Mouse (Mus musculus) spleen, adult 2 months (tissue): Measurements from ENCODE around the gene Smc3.
"Not testable (repeated sequence)": the region's sequence is repeated elsewhere in the genome, so short reads cannot be mapped to it uniquely, and the experiment has no call there.

Source experiments
- CTCF ChIP-seq: fragments of 200-500 bp; IDR thresholded peaks from 2 replicates; pipeline ENCODE4 v1.5.1; 2011; ENCODE audit warnings: mild to moderate bottlenecking, inconsistent platforms; ENCODE audit not compliant: insufficient read depth, insufficient read length, insufficient replicate concordance; ENCODE audit errors: extremely low read depth
- POLR2A ChIP-seq: fragments of 200-500 bp; IDR thresholded peaks from 2 replicates; pipeline ENCODE4 v1.6.1; 2011; ENCODE audit warnings: low read depth, low read length, inconsistent platforms

DNA sequence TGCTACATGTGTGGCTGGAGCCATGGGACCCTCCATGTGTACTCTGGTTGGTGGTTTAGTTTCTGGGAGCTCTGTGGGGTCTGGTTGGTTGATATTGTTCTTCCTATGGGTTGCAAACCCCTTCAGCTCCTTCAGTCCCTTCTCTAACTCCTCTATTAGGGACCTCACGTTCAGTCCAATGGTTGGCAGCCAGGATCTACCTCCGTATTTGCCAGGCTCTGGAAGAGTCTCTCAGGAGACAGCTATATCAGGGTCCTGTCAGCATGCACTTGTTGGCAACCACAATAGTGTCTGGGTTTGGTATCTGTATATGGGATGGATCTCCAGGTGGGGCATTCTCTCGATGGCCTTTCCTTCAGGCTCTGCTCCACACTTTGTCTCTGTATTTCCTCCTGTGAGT is 12.5 kb upstream of the Smc3 start:
- TF ChIP-seq CTCF, POLR2A: not testable (repeated sequence)
